Mouse (Mus musculus) intestine, postnatal 0 days (tissue): ENCODE data around the gene Slc5a9. TPM values are rescaled to one million over a fixed set of nuclear protein-coding genes. Genes with fewer than 3 reads are reported as not detected.

ENCODE experiments used
- ATAC-seq: fragments of 200-750 bp; cut with Nextera tagmentation; 2 replicates; pipeline ENCODE4 v1.8.0; 2017; ENCODE audit warnings: mild to moderate bottlenecking, moderate TSS enrichment, moderate library complexity
- H3K27ac ChIP-seq: fragments of 300-500 bp; sonication (generic); 2 replicates; pipeline ENCODE4 v1.5.1; 2014; ENCODE audit warnings: mild to moderate bottlenecking, low read depth, low read length, moderate library complexity
- H3K27me3 ChIP-seq: fragments of 300-500 bp; sonication (generic); replicated peaks from 2 replicates; pipeline ENCODE4 v1.6.1; 2014; ENCODE audit warnings: low read length, mixed read lengths; ENCODE audit not compliant: control insufficient read depth, insufficient read depth
- H3K36me3 ChIP-seq: fragments of 300-500 bp; sonication (generic); 2 replicates; pipeline ENCODE4 v1.6.1; 2014; ENCODE audit warnings: mild to moderate bottlenecking, moderate library complexity; ENCODE audit not compliant: control insufficient read depth, insufficient read depth
- H3K4me1 ChIP-seq: fragments of 300-500 bp; sonication (generic); replicated peaks from 2 replicates; pipeline ENCODE4 v1.6.1; 2014; ENCODE audit warnings: antibody characterized with exemption, low read length, mixed read lengths; ENCODE audit not compliant: control insufficient read depth, insufficient read depth
- H3K4me2 ChIP-seq: fragments of 300-500 bp; sonication (generic); replicated peaks from 2 replicates; pipeline ENCODE4 v1.6.1; 2014; ENCODE audit warnings: low read depth, mild to moderate bottlenecking, moderate library complexity
- H3K4me3 ChIP-seq: fragments of 300-500 bp; sonication (generic); 2 replicates; pipeline ENCODE4 v1.5.1; 2014; ENCODE audit warnings: low read depth, low read length
- H3K9ac ChIP-seq: fragments of 300-500 bp; sonication (generic); 2 replicates; pipeline ENCODE4 v1.6.1; 2014; ENCODE audit warnings: mild to moderate bottlenecking, low read depth, low read length
- H3K9me3 ChIP-seq: fragments of 300-500 bp; sonication (generic); 2 replicates; pipeline ENCODE4 v1.6.1; 2016; ENCODE audit warnings: mixed run types; ENCODE audit not compliant: control insufficient read depth
- CTCF ChIP-seq: sonication (generic); IDR thresholded peaks from 2 replicates; pipeline ENCODE4 v1.5.1; 2016; ENCODE audit warnings: low read depth, mild to moderate bottlenecking, control low read depth, antibody characterized with exemption, moderate library complexity
- WGBS: fragments of 180-500 bp; shearing (Covaris S2); extraction: QIAGEN DNeasy Blood & Tissue Kit; methylation state at CpG from one replicate; pipeline ENCODE4 v1.1.7; 2014; 5-methylcytosine and 5-hydroxymethylcytosine counted together
- polyA plus RNA-seq: library from polyadenylated mRNA; unstranded; fragments of >200 nt; fragmentation: Nextera tagmentation; extraction: Ambion mirVana; gene quantifications from 2 replicates; pipeline ENCODE4 v1.2.1, GENCODE M21; 2015

Slc5a9 gene
- polyA plus RNA-seq, 1 experiment from 2014 or later: 10.2 TPM

GRCm38 (mm10) chr4:111866701-111867100, 36.0 kb downstream of the Slc5a9 start:
- no peak overlapping the region for H3K4me3 ChIP-seq
- H3K9ac ChIP-seq: no peak overlapping the region
- no peaks in the 10 kb centered on the region for H3K9me3 ChIP-seq
- H3K27ac ChIP-seq: no peak overlapping the region
- no peak for TF ChIP-seq CTCF
- 83% methylated on average over 5 of the region's 5 CpGs for WGBS
- no peaks in the 10 kb centered on the region for H3K4me1 ChIP-seq
- H3K36me3 ChIP-seq: no peaks in the 10 kb centered on the region
- no peak overlapping the region for H3K4me2 ChIP-seq
- no peaks in the 10 kb centered on the region for H3K27me3 ChIP-seq
- no peak for ATAC-seq

- H3K4me2 ChIP-seq: no peak overlapping the region
- no peak for TF ChIP-seq CTCF
- no peak overlapping the region for H3K9ac ChIP-seq
- H3K27ac ChIP-seq: no peak overlapping the region
- no peaks in the 10 kb centered on the region for H3K27me3 ChIP-seq
- no peaks in the 10 kb centered on the region for H3K9me3 ChIP-seq
- no peaks in the 10 kb centered on the region for H3K36me3 ChIP-seq
- H3K4me3 ChIP-seq: no peak overlapping the region
- H3K4me1 ChIP-seq: no peaks in the 10 kb centered on the region
- no peak for ATAC-seq
These were observed 50.1 kb downstream of the Slc5a9 start for GRCm38 (mm10) chr4:111852626-111853025.

- Histone ChIP-seq H3K4me1 (no peaks in the 10 kb centered on the region), H3K36me3 (no peaks in the 10 kb centered on the region), H3K9ac (no peak overlapping the region), H3K4me3 (no peak overlapping the region), H3K27me3 (no peaks in the 10 kb centered on the region), H3K27ac (no peak overlapping the region), H3K4me2 (no peak overlapping the region), H3K9me3 (no peaks in the 10 kb centered on the region)
- no peak for ATAC-seq
- 96% methylated on average over 6 of the region's 6 CpGs for WGBS
- no peak for TF ChIP-seq CTCF
These were observed 63.8 kb downstream of the Slc5a9 start for GRCm38 (mm10) chr4:111838882-111839281.

Other genes with a start within 250 kb of the Slc5a9 start
- gene Spata6, start 182.9 kb downstream of the Slc5a9 start, polyA plus RNA-seq: 8.1 and 8.7 TPM in 2 replicates
- gene Skint8, start 16.5 kb upstream of the Slc5a9 start, polyA plus RNA-seq: not detected in 2 replicates
- gene Skint7, start 70.0 kb upstream of the Slc5a9 start, polyA plus RNA-seq: not detected in 2 replicates
- not detected in 2 replicates for gene Skint1, start 103.4 kb upstream of the Slc5a9 start, polyA plus RNA-seq
- not detected in 2 replicates for gene Skint4, start 169.1 kb upstream of the Slc5a9 start, polyA plus RNA-seq